Mouse (Mus musculus) bone marrow macrophage, adult 2 months (primary cell): ENCODE results near the gene Shc1. TPM values are rescaled to one million over a fixed set of nuclear protein-coding genes. Genes with fewer than 3 reads are reported as not detected.
A peak's percentile ranks its signal among the peaks of the same experiment; 100 is the strongest.

Source experiments
- H3K27ac ChIP-seq: 2 replicates; pipeline ENCODE4 v1.5.1; 2012; ENCODE audit warnings: low read depth, low read length; ENCODE audit not compliant: insufficient read depth
- H3K4me1 ChIP-seq: 2 replicates; pipeline ENCODE4 v1.6.1; 2012; ENCODE audit warnings: low read length; ENCODE audit not compliant: control insufficient read depth, insufficient read depth
- H3K4me3 ChIP-seq: 2 replicates; pipeline ENCODE4 v1.5.1; 2012; ENCODE audit warnings: mild to moderate bottlenecking, low read length, moderate library complexity; ENCODE audit not compliant: insufficient read depth
- CTCF ChIP-seq: IDR thresholded peaks from 2 replicates; pipeline ENCODE4 v1.5.1; 2012; ENCODE audit warnings: low read depth, mild to moderate bottlenecking, low read length, moderate library complexity
- POLR2A ChIP-seq: IDR thresholded peaks from 2 replicates; pipeline ENCODE4 v1.6.1; 2012; ENCODE audit warnings: mild to moderate bottlenecking, low read depth, low read length, borderline replicate concordance
- polyA plus RNA-seq: library from polyadenylated mRNA; stranded (reverse); fragments of >200 nt; gene quantifications from 2 replicates; pipeline ENCODE4 v1.2.4, GENCODE M21; 2012; ENCODE audit not compliant: missing spikeins, insufficient read depth, insufficient read length

Gene Shc1
- polyA plus RNA-seq, 1 experiment, result 56.0 TPM

GRCm38 (mm10) chr3:89417840-89418169 is 438 bp upstream of the Shc1 start:
- TF ChIP-seq POLR2A, result no peak; the same call in 1 of the 2 replicates
- no peak for TF ChIP-seq CTCF
- Histone ChIP-seq H3K27ac (peak overlapping the region; percentile 70), H3K4me1 (peaks cover 32% of the 10 kb centered on the region), H3K4me3 (peak overlapping the region; percentile 90)

GRCm38 (mm10) chr3:89418861-89419250 is 613 bp downstream of the Shc1 start:
- peak overlapping the region; percentile 90 for H3K4me3 ChIP-seq
- H3K27ac ChIP-seq, result peak overlapping the region; percentile 95
- H3K4me1 ChIP-seq, result peaks cover 41% of the 10 kb centered on the region
- TF ChIP-seq POLR2A (no peak), CTCF (no peak)

GRCm38 (mm10) chr3:89419571-89419970 is 1.3 kb downstream of the Shc1 start:
- TF ChIP-seq CTCF (no peak), POLR2A (no peak)
- peak overlapping the region; percentile 90 for H3K4me3 ChIP-seq
- H3K4me1 ChIP-seq, result peaks cover 41% of the 10 kb centered on the region
- H3K27ac ChIP-seq, result peak overlapping the region; percentile 95

- Histone ChIP-seq H3K4me3 (peak overlapping the region; percentile 90), H3K4me1 (peaks cover 41% of the 10 kb centered on the region), H3K27ac (peak overlapping the region; percentile 95)
- TF ChIP-seq CTCF (no peak), POLR2A (no peak)
Observed at GRCm38 (mm10) chr3:89419981-89420380, 1.7 kb downstream of the Shc1 start.

- no peak for TF ChIP-seq CTCF
- no peak for TF ChIP-seq POLR2A
- no peak overlapping the region for H3K4me3 ChIP-seq
- H3K27ac ChIP-seq, result peak overlapping the region; percentile 49
- peaks cover 41% of the 10 kb centered on the region for H3K4me1 ChIP-seq
Observed at GRCm38 (mm10) chr3:89420421-89420820, 2.2 kb downstream of the Shc1 start.

GRCm38 (mm10) chr3:89421002-89421774 is 2.9 kb downstream of the Shc1 start:
- Histone ChIP-seq H3K4me3 (peak overlapping the region; percentile 52), H3K4me1 (peaks cover 40% of the 10 kb centered on the region), H3K27ac (peak overlapping the region; percentile 61)
- TF ChIP-seq CTCF, result no peak
- no peak for TF ChIP-seq POLR2A

GRCm38 (mm10) chr3:89421810-89422473 is 3.7 kb downstream of the Shc1 start:
- peak overlapping the region; percentile 52 for H3K4me3 ChIP-seq
- peaks cover 34% of the 10 kb centered on the region for H3K4me1 ChIP-seq
- H3K27ac ChIP-seq, result peak overlapping the region; percentile 61
- TF ChIP-seq CTCF, result no peak
- TF ChIP-seq POLR2A, result no peak

- H3K4me3 ChIP-seq, result peak overlapping the region; percentile 17; the same call in 1 of the 2 replicates
- peaks cover 34% of the 10 kb centered on the region for H3K4me1 ChIP-seq
- TF ChIP-seq POLR2A (no peak), CTCF (no peak)
- H3K27ac ChIP-seq, result peak overlapping the region; percentile 65
Observed at GRCm38 (mm10) chr3:89422556-89423205, 4.4 kb downstream of the Shc1 start.

GRCm38 (mm10) chr3:89424416-89425140 is 6.3 kb downstream of the Shc1 start:
- Histone ChIP-seq H3K4me1 (peaks cover 33% of the 10 kb centered on the region), H3K4me3 (no peak overlapping the region), H3K27ac (no peak overlapping the region)
- TF ChIP-seq POLR2A (no peak), CTCF (no peak)
